Mouse (Mus musculus) heart, postnatal 0 days (tissue): ENCODE results near the gene Camk2d. TPM values are rescaled to one million over a fixed set of nuclear protein-coding genes. Genes with fewer than 3 reads are reported as not detected.
A peak's percentile ranks its signal among the peaks of the same experiment; 100 is the strongest.

Source experiments
- ATAC-seq: fragments of 200-750 bp; cut with Nextera tagmentation; 2 replicates; pipeline ENCODE4 v1.8.0; 2017; ENCODE audit warnings: low read depth, moderate number of reproducible peaks, moderate library complexity; ENCODE audit not compliant: insufficient read depth
- DNase-seq: peaks from one replicate; pipeline ENCODE4 v3.0.0-alpha.2; 2016; ENCODE audit warnings: low spot score
- H3K27ac ChIP-seq: fragments of 300-500 bp; sonication (generic); 2 replicates; pipeline ENCODE4 v1.5.1; 2014; ENCODE audit warnings: low read depth, mild to moderate bottlenecking
- H3K27me3 ChIP-seq: fragments of 300-500 bp; sonication (generic); 2 replicates; pipeline ENCODE4 v1.6.1; 2014; ENCODE audit warnings: low read length, mixed read lengths; ENCODE audit not compliant: control insufficient read depth, insufficient read depth
- H3K36me3 ChIP-seq: fragments of 300-500 bp; sonication (generic); replicated peaks from 2 replicates; pipeline ENCODE4 v1.6.1; 2014; ENCODE audit warnings: low read length, mixed read lengths; ENCODE audit not compliant: control insufficient read depth, insufficient read depth
- H3K4me1 ChIP-seq: fragments of 300-500 bp; sonication (generic); 2 replicates; pipeline ENCODE4 v1.6.1; 2014; ENCODE audit warnings: antibody characterized with exemption; ENCODE audit not compliant: control insufficient read depth, insufficient read depth
- H3K4me2 ChIP-seq: fragments of 300-500 bp; sonication (generic); 2 replicates; pipeline ENCODE4 v1.6.1; 2014; ENCODE audit warnings: low read depth, mild to moderate bottlenecking, low read length, moderate library complexity
- H3K4me3 ChIP-seq: fragments of 300-500 bp; sonication (generic); 2 replicates; pipeline ENCODE4 v1.5.1; 2014; ENCODE audit warnings: low read depth, low read length
- H3K9ac ChIP-seq: fragments of 300-500 bp; sonication (generic); replicated peaks from 2 replicates; pipeline ENCODE4 v1.6.1; 2014; ENCODE audit warnings: low read depth, low read length, mixed read lengths
- H3K9me3 ChIP-seq: fragments of 300-500 bp; sonication (generic); replicated peaks from 2 replicates; pipeline ENCODE4 v1.6.1; 2016; ENCODE audit warnings: low read length; ENCODE audit not compliant: control insufficient read depth
- CTCF ChIP-seq: IDR thresholded peaks from 2 replicates; pipeline ENCODE4 v1.5.1; 2016; ENCODE audit warnings: antibody characterized with exemption, control low read depth, low read depth
- EP300 ChIP-seq: IDR thresholded peaks from 2 replicates; pipeline ENCODE4 v1.6.1; 2016; ENCODE audit warnings: antibody characterized with exemption, low read depth
- WGBS: fragments of 180-500 bp; shearing (Covaris S2); extraction: QIAGEN DNeasy Blood & Tissue Kit; methylation state at CpG from one replicate; pipeline ENCODE4 v1.1.7; 2014; 5-methylcytosine and 5-hydroxymethylcytosine counted together
- polyA plus RNA-seq: library from polyadenylated mRNA; unstranded; fragments of >200 nt; fragmentation: Nextera tagmentation; extraction: Ambion mirVana; gene quantifications from 2 replicates; pipeline ENCODE4 v1.2.1, GENCODE M21; 2015
- total RNA-seq: library from RNA; depleted of rRNA; stranded (reverse); fragments of >200 nt; gene quantifications from 2 replicates; pipeline ENCODE4 v1.2.3, GENCODE M21; 2014; ENCODE audit warnings: low replicate concordance

Camk2d gene
- total and polyA plus RNA-seq, 2 experiments from 2014 or later, result 109 to 191 TPM

GRCm38 (mm10) chr3:126624994-126625763 lies 29.1 kb downstream of the Camk2d start:
- Histone ChIP-seq H3K27me3 (no peaks in the 10 kb centered on the region), H3K27ac (no peak overlapping the region), H3K4me1 (peaks cover 25% of the 10 kb centered on the region; the same call in 1 of the 2 replicates), H3K4me2 (no peak overlapping the region), H3K9ac (no peak overlapping the region), H3K36me3 (no peaks in the 10 kb centered on the region; the same call in 1 of the 2 replicates), H3K4me3 (no peak overlapping the region), H3K9me3 (no peaks in the 10 kb centered on the region)
- no peak for ATAC-seq
- TF ChIP-seq EP300 (no peak), CTCF (no peak)
- DNase-seq, result no peak
- 85% methylated on average over 11 of the region's 11 CpGs for WGBS

- 88% methylated on average over 8 of the region's 8 CpGs for WGBS
- H3K27me3 ChIP-seq, result no peaks in the 10 kb centered on the region
- DNase-seq, result no peak
- no peak overlapping the region for H3K4me2 ChIP-seq
- TF ChIP-seq CTCF (no peak), EP300 (no peak)
- no peak overlapping the region for H3K4me3 ChIP-seq
- H3K9ac ChIP-seq, result no peak overlapping the region
- no peak overlapping the region for H3K27ac ChIP-seq
- no peak for ATAC-seq
- H3K4me1 ChIP-seq, result peaks cover 30% of the 10 kb centered on the region
- H3K9me3 ChIP-seq, result no peaks in the 10 kb centered on the region
- no peaks in the 10 kb centered on the region for H3K36me3 ChIP-seq
Measured at GRCm38 (mm10) chr3:126625764-126626040, 29.6 kb downstream of the Camk2d start.

- H3K4me1 ChIP-seq, result peaks cover 49% of the 10 kb centered on the region
- DNase-seq, result no peak
- H3K9ac ChIP-seq, result no peak overlapping the region
- WGBS, result 87% methylated on average over 4 of the region's 4 CpGs
- no peak overlapping the region for H3K4me3 ChIP-seq
- no peak for ATAC-seq
- no peaks in the 10 kb centered on the region for H3K9me3 ChIP-seq
- TF ChIP-seq EP300, result no peak
- no peak for TF ChIP-seq CTCF
- H3K27ac ChIP-seq, result peak overlapping the region; percentile 79
- no peak overlapping the region for H3K4me2 ChIP-seq
- H3K36me3 ChIP-seq, result no peaks in the 10 kb centered on the region
- H3K27me3 ChIP-seq, result no peaks in the 10 kb centered on the region
Measured at GRCm38 (mm10) chr3:126627968-126628367, 31.9 kb downstream of the Camk2d start.

GRCm38 (mm10) chr3:126628380-126628779 lies 32.3 kb downstream of the Camk2d start:
- H3K27ac ChIP-seq, result peak overlapping the region; percentile 79
- no peak for ATAC-seq
- peaks cover 49% of the 10 kb centered on the region for H3K4me1 ChIP-seq

GRCm38 (mm10) chr3:126629040-126629439 lies 32.9 kb downstream of the Camk2d start:
- Histone ChIP-seq H3K4me1 (peaks cover 52% of the 10 kb centered on the region), H3K27me3 (no peaks in the 10 kb centered on the region), H3K4me2 (no peak overlapping the region), H3K27ac (peak overlapping the region; percentile 79), H3K36me3 (no peaks in the 10 kb centered on the region), H3K4me3 (no peak overlapping the region), H3K9ac (no peak overlapping the region), H3K9me3 (no peaks in the 10 kb centered on the region)
- 63% methylated on average over 2 of the region's 2 CpGs for WGBS
- ATAC-seq (no peak), DNase-seq (peak; percentile 67)
- TF ChIP-seq CTCF (no peak), EP300 (no peak)

More at GRCm38 (mm10) chr3:126628380-126628779, 32.3 kb downstream of the Camk2d start:
- Histone ChIP-seq H3K27me3 (no peaks in the 10 kb centered on the region), H3K4me2 (no peak overlapping the region), H3K36me3 (no peaks in the 10 kb centered on the region), H3K9me3 (no peaks in the 10 kb centered on the region), H3K9ac (no peak overlapping the region), H3K4me3 (no peak overlapping the region)
- WGBS, result 46% methylated on average over 3 of the region's 3 CpGs
- no peak for DNase-seq
- TF ChIP-seq CTCF (no peak), EP300 (no peak)
